ENCODE assay signal across 12 mouse cellular contexts in the genomic region with DNA sequence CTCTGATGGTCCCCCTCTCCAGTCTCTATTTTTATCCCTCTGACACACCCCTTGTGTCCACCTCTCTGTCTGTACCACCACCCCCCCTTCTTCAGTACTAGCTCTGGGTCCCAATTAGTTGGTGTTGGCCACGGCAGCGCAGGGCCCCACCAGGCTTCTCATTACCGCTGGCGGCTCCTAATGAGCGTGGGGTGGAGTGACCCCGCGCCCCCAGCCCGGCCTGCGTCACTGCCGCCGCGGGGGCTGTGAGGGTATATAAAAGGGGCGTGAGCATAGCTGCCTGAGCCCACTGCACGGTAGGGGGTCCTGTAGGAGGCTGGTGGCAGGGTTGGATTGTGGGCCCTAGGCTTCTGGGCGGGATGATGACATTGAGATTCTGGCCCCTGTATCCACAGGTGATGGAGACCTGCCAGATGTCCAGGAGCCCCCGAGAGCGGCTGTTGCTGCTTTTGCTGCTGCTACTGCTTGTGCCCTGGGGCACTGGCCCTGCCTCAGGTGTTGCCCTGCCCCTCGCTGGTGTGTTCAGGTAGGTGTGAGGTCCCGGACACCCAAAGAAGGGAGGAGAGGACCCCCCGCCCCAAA. TPM values are rescaled to one million over a fixed set of nuclear protein-coding genes. Genes with fewer than 3 reads are reported as not detected.
DNase-seq lines count a peak whose midpoint lies in the region; ATAC-seq and TF ChIP-seq lines count a peak whose summit lies in the region.
"Had no signal": no experiment of that assay in that cellular context is flagged by ENCODE, and none has a peak within 500 bp of the region (broad histone marks: within the 10 kb centered on the region; RNA-seq: fewer than 3 reads in every experiment).

A gene (plus strand): TSS at position 100 of the 582 bp plus-strand sequence.

- TF ChIP-seq POLR2A in olfactory bulb, adult 2 months (IDR thresholded peaks at IDR 0.05; ENCODE audit: insufficient read depth, low read depth, low read length): no peak

- no peak within 1 kb of the TSS; the same call in 1 of the 2 replicates for H3K4me2 ChIP-seq in kidney, postnatal 0 days (ENCODE audit: low read length)
- H3K4me2 ChIP-seq in forebrain, embryonic 13.5 days: peak within 1 kb of the TSS; percentile 56
- H3K4me2 ChIP-seq in limb, embryonic 12.5 days: peak within 1 kb of the TSS; percentile 23; the same call in 1 of the 2 replicates

- peaks cover 5% of the 10 kb centered on the region; the same call in 1 of the 2 replicates for H3K4me1 ChIP-seq in kidney, postnatal 0 days (replicated peaks; ENCODE audit: insufficient read depth, low read length)
- peaks cover 27% of the 10 kb centered on the region for H3K4me1 ChIP-seq in forebrain, embryonic 13.5 days
- H3K4me1 ChIP-seq in limb, embryonic 12.5 days (replicated peaks): peaks cover 23% of the 10 kb centered on the region
- H3K4me1 ChIP-seq in olfactory bulb, adult 2 months (ENCODE audit: control insufficient read depth, insufficient read depth, low read length): peaks cover 22% of the 10 kb centered on the region

- ATAC-seq in kidney, postnatal 0 days (replicated peaks; ENCODE audit: low FRiP score, low read depth): no peak
- no peak for ATAC-seq in forebrain, embryonic 13.5 days
- no peak for ATAC-seq in limb, embryonic 12.5 days (ENCODE audit: insufficient number of reproducible peaks, insufficient read depth, low FRiP score, low TSS enrichment, low read depth)
- no peak for ATAC-seq in activated CD4-positive, CD25-positive, alpha-beta regulatory T cell, adult 4 months

- H3K36me3 ChIP-seq in kidney, postnatal 0 days (ENCODE audit: insufficient read depth, low read length): no peaks in the 10 kb centered on the region
- H3K36me3 ChIP-seq in forebrain, embryonic 13.5 days (ENCODE audit: poor library complexity, severe bottlenecking): no peaks in the 10 kb centered on the region
- no peaks in the 10 kb centered on the region for H3K36me3 ChIP-seq in limb, embryonic 12.5 days

- 0 out of 2 replicates have a peak within 1 kb of the TSS, but pooled peaks have one; percentile 10 for H3K4me3 ChIP-seq in kidney, postnatal 0 days (replicated peaks; ENCODE audit: low read depth, low read length)
- peak within 1 kb of the TSS; percentile 33 for H3K4me3 ChIP-seq in forebrain, embryonic 13.5 days
- H3K4me3 ChIP-seq in limb, embryonic 12.5 days (replicated peaks): peak within 1 kb of the TSS; percentile 19; the same call in 1 of the 2 replicates
- 0 out of 2 replicates have a peak within 1 kb of the TSS, but pooled peaks have one; percentile 4 for H3K4me3 ChIP-seq in olfactory bulb, adult 2 months (ENCODE audit: insufficient read depth, low read depth, low read length)

- WGBS in kidney, postnatal 0 days: 10% methylated on average over 18 of the region's 20 CpGs
- 13% methylated on average over 20 of the region's 20 CpGs for WGBS in forebrain, embryonic 13.5 days
- 11% methylated on average over 20 of the region's 20 CpGs for WGBS in limb, embryonic 12.5 days
- 17% methylated on average over 20 of the region's 20 CpGs for WGBS in olfactory bulb, adult 2 months

- no peak for DNase-seq in kidney, postnatal 0 days (ENCODE audit: low spot score)
- no peak for DNase-seq in kidney, postnatal 10 days
- no peak for DNase-seq in adrenal gland, postnatal 36 days
- no peak for DNase-seq in urinary bladder, postnatal 36 days (ENCODE audit: low spot score in 2 of 2)
- DNase-seq: cerebellum, adult 18-20 months; heart, adult 18-20 months; lung, postnatal 10 days had no signal

- H3K27me3 ChIP-seq in kidney, postnatal 0 days (ENCODE audit: insufficient read depth, low read length): peaks cover 78% of the 10 kb centered on the region
- H3K27me3 ChIP-seq in forebrain, embryonic 13.5 days: peaks cover 100% of the 10 kb centered on the region
- H3K27me3 ChIP-seq in limb, embryonic 12.5 days: peaks cover 99% of the 10 kb centered on the region

- no peaks in the 10 kb centered on the region for H3K9me3 ChIP-seq in kidney, postnatal 0 days (replicated peaks; ENCODE audit: low read length)
- H3K9me3 ChIP-seq in forebrain, embryonic 13.5 days (replicated peaks): no peaks in the 10 kb centered on the region
- H3K9me3 ChIP-seq in limb, embryonic 12.5 days: no peaks in the 10 kb centered on the region; the same call in 1 of the 2 replicates

- no peak within 1 kb of the TSS for H3K27ac ChIP-seq in kidney, postnatal 0 days
- H3K27ac ChIP-seq in forebrain, embryonic 13.5 days: no peak within 1 kb of the TSS
- no peak within 1 kb of the TSS for H3K27ac ChIP-seq in limb, embryonic 12.5 days
- H3K27ac ChIP-seq in olfactory bulb, adult 2 months (ENCODE audit: insufficient read depth, low read depth, low read length): no peak within 1 kb of the TSS

- no peak within 1 kb of the TSS for H3K9ac ChIP-seq in kidney, postnatal 0 days (ENCODE audit: low read depth, low read length)
- H3K9ac ChIP-seq in forebrain, embryonic 13.5 days: no peak within 1 kb of the TSS
- no peak within 1 kb of the TSS for H3K9ac ChIP-seq in limb, embryonic 12.5 days (replicated peaks)

- TF ChIP-seq CTCF in kidney, postnatal 0 days (IDR thresholded peaks at IDR 0.05; ENCODE audit: low read depth): no peak
- no peak for TF ChIP-seq CTCF in olfactory bulb, adult 2 months (IDR thresholded peaks at IDR 0.05; ENCODE audit: insufficient read depth, low read depth, low read length)

RNA-seq across cellular contexts. Expression of the gene that starts here (rescaled TPM):
- polyA plus RNA-seq in kidney, postnatal 0 days (2015; fragmentation: Nextera tagmentation; extraction: Ambion mirVana): not detected in 2 replicates
- polyA plus RNA-seq in forebrain, embryonic 13.5 days (2015; fragmentation: Nextera tagmentation; extraction: Ambion mirVana): not detected in 2 replicates
- not detected in 2 replicates for polyA plus RNA-seq in limb, embryonic 12.5 days (2016; fragmentation: Nextera tagmentation; extraction: Ambion mirVana)
- polyA plus RNA-seq in olfactory bulb, adult 2 months (2012; ENCODE audit: insufficient read depth, insufficient read length, low replicate concordance, missing spikeins): not detected in 2 replicates
- not detected for total RNA-seq in adrenal gland, postnatal 36 days (2021)
- polyA plus RNA-seq in activated CD4-positive, CD25-positive, alpha-beta regulatory T cell, adult 4 months (2017; shearing (Covaris generic)): not detected
- total RNA-seq: heart, adult 18-20 months had no signal
- polyA plus RNA-seq: spleen, adult 2 months had no signal
